Mouse (Mus musculus) monocyte, adult 2 months (primary cell): ENCODE measurements at regions not wholly inside any gene's neighbourhood (a gene's known extent, or its start where the extent isn't known, plus 50 kb on each side); places are given as distances from the start of the nearest gene placed in this dataset.

Experiments
- DNase-seq, 2 experiments: peaks; one replicate each; pipeline ENCODE4 v3.0.0; 2022; ENCODE audit warnings: low spot score in 2 of 2, low read depth in 1 of 2

DNA sequence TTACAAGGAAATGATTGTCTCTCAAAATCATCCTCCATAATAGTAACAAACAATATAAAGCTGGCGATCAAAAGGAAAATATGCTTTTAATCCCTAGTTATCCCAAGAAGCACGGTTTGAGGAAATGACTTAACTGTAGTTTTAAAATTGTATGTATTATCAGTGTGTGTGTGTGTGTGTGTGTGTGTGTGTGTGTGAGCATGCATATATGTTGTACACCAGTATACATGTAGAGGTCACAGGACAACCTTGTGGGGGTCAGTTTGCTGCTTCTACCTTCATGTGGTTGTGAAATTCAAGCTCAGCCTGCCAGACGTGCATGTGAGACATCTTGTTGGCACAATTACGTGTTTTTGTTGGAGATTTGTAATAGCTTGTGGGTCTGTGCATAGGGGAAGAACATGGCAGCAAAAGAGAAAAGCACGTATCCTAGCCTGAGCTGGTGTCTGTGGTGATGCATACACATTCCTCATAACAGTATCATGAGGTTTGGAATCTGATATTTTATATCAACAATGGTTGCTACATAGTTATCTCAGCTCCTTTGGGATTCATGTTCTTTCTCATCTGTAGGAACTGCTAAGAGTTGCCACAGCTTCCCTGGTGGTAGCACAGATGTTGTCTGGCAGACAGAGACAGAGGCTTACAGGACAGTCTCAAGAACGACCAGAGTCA is 622.4 kb downstream of the Kcnj2 start:
- DNase-seq: no peak

DNA sequence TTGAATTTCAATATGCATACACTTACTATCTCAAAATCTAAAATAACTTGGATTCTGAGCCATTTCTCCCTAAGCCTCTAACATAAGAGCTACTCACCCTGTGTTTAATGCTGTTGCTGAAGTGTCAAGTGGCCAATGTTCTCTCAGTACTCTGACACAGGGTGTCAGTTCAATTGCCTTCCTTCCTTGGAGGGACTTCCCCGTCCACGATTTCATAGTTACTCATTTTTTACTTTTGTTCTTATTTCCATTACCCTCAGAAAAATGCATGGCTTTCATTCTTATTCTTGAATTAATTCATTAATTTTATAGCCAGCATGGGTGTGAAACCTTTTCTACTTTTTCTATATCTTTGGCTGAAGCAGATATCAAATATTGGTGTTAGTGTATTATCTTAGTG is 623.9 kb downstream of the Kcnj2 start:
- DNase-seq: no peak

DNA sequence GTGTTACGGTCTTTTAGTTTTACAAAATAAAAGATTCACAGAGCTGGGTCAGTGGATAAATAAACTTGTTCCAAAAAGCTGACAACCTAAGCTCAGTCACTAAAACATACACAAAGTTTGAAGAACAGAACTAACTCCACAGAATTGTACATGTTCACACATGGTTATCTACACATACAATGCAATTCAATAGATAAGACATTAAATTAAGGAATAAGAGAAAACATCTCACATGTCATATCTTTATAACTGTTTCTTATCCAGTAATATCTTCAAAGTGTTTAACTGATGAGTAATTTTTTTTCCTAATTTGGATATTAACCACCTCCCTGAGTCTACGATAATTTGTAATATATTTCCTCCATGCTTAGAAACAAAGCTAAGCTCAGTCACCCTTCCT is 625.5 kb downstream of the Kcnj2 start:
- no peak for DNase-seq

DNA sequence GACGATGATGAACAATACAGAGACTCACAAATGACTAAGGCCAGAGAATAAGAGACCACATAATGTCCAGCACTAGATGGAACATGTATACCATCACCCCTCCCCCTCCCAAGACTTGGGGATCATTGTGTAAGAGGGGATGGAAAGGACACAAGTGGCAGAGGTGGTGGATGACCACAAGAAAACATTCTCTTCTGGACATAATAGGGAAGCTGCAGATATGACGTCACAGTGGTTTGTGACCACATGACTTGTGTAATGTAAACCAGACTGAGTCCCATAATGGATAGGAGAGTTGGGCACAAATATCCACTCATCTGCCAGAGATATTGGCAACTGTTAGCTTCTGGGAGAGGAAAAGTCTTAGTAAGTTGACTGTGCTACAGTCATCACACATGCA is 630.7 kb downstream of the Kcnj2 start:
- DNase-seq: no peak

DNA sequence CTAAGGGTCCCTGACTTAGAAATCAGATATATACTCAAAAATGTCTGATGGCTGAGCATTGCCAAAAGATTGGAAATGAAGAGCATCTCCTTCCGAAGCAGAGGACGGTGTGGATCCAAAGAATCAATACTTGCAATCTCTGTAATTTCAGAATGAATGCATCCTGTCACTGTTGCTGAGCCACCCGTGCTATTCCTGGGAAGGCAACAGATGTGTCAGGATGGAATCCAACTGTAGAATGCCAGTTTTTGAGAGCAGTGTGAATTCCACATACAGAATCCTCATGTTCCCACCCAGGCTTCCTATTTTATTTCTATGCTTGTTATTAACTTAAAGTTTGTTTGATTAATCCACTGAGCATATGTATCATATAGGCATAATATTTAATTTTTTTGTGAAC is 633.9 kb downstream of the Kcnj2 start:
- no peak for DNase-seq

DNA sequence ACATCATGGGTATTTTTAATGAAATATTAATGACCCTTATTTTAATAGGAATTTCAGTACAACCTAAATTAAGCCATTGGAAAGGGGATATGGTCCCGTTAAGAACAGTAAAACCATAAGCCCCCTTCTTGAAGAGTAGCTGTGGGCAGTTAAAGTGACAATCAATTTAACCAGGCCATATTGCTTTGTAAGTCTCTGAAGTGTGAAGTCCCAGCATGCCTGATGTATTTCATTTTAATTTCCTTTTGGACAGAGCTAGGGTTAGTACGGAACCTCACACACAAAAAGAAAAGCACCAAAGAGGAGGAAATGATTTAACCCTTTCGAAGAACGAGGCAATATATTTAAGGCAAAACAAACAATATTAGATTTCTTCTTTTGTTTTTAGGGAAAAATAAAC is 640.9 kb downstream of the Kcnj2 start:
- no peak for DNase-seq

DNA sequence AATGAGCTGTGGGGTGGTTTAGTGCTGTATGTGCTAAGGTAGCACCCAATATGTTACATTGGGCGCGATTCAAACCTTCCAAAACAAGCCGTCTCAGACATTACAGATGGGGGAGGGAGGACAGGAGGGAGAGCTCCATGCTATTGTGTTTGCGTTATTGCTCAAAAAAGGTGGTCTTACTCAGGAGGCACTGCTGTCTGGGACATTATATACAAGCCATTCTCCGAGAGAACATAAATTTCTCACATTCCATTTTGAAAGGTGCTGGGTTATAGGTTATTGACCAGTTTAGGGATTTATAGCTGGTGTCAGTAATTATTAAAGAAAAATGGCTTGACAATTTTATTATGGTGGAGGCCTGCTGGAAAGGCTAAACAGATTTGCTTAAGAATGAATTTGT is 649.4 kb downstream of the Kcnj2 start:
- no peak for DNase-seq

DNA sequence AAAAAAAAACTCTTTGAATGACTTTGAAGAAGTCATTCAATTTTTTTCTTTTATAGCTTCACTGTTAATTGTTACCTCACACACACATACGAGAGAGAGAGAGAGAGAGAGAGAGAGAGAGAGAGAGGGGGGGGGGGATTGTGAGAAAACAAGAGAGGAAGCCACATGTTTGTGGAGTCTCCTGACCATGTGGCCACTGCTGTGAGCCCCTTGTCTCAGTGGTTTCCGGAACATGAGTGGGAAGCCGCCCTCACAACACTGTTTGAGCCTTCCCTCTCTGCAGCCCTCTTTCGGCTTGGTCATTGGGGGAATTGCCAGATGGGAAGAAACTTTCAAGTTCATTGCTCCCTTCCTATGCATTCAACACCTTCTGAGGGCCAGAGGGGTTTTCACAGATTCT is 656.3 kb downstream of the Kcnj2 start:
- DNase-seq: no peak

DNA sequence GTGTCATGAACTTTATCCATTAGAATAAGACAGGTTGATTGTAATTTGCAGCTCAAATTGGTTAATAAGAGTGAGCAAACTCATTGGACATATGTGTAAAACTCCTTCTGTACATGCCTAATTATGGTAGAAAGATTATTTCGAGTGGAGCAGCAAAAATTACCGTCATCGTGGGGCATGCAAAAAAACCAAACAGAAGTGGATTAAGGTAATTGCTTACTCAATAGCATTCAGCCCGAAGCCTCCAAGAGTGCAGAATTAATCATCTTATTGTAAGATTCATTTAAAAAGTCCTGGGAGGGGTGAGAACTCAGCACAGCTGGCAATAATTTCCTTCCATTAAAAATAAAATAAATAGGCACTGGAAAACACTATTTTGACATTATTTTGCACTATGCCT is 662.2 kb downstream of the Kcnj2 start:
- DNase-seq: no peak

DNA sequence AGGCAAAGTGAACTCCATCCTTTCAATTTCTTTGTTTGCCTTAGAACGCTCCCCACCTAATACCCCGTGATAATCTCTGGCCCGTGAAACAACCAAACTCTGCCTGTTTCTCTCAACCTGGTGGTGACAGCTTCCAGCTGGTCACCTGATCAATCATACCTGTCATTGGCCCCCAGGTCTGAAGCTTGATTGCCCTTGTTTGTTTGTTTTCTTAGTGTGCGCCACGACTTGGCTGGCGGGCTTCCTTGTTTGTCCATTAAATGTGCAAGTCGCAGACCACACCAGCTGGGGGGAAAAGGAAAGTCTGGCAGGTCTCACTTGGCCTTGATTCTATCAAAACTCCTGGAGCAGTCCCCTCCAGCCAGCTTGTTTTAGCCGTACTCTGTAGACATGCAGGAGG is 666.1 kb downstream of the Kcnj2 start:
- no peak for DNase-seq

DNA sequence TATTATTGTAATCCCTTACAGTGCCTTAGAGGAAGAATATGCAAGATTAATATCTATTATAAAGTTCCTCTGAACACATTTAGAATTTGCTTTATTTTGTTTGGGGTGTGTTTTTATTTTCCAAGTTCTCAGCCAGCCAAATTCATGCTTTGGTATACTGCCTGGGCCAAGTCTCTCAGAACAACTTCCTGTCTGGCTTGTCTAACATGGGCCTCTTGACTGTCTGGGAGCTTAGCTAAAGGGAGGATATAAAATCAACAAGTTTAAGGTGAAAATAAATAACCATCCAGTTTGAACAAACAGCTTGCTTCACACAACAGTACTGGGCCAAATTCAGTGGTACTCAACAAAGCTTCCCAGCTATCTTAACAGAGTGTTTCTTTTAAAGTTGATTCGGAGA is 669.5 kb downstream of the Kcnj2 start:
- no peak for DNase-seq

DNA sequence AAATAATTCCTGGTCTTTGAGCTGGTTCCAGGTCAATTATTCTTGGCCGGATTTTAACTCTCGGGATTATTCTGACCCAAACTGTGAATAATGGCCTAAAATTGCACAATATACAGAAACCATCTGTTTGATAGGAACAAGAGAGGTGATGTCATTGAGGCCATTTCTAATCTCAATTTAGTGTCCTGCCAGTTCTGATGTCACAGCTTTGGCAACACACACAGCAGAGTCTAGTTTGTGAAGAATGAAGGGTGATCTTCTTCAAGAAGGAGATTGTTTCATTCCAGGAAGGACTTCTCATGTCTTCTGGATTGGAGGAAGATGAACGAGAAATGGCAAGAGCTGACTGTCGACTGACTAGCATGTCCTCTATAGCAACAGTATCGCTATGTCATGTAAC is 670.0 kb downstream of the Kcnj2 start:
- no peak for DNase-seq

DNA sequence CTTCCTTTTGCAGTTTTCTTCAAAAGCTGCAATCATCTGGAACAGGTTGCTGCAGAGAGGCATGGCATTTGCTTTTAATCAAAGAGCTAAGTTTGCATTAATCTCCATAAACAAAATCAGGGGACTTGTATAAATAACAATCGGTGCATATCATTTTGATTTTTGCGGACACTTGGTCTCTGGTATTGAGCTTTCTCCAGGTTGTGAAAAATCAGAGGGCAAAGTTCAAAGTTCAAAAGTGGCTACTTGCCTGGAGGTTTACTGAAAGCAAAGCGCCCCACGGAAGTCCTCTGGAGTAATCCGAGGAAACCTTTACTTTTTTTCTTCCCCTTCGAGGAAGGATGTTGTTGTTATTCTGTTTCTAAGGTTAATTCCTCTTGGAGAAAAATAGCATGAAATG is 677.4 kb downstream of the Kcnj2 start:
- no peak for DNase-seq

DNA sequence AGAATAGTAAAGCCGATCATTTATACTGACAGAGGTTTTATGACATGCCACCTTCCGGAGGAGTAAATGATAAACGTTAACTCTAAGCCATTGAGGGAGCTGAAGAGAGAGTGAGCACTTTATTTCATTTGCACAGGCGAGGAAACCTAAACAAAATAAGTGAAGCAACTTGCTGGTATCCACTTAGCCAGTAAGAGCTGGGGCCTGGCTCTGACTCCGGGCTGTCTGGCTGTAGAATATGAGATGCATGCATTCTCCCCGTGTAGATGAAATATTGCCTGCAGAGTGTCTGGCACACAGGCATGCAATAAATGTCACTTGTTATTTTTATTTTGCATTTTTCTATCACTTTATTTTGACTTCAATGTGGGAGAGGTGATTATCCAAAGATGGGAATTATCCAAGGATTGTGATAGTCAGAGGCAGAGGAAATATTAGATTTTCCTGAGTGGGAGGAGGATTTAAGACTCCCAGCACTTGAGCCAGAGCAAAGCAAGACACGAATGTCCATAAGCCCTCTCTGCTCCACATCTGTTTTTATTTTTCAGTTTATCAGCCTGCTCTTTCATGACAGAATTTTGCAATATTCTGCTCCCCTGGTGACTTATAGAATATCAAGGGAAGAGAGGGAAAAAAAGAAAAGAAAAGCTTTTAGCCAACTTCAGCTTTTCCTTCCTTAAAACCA is 681.4 kb downstream of the Kcnj2 start:
- DNase-seq: no peak

DNA sequence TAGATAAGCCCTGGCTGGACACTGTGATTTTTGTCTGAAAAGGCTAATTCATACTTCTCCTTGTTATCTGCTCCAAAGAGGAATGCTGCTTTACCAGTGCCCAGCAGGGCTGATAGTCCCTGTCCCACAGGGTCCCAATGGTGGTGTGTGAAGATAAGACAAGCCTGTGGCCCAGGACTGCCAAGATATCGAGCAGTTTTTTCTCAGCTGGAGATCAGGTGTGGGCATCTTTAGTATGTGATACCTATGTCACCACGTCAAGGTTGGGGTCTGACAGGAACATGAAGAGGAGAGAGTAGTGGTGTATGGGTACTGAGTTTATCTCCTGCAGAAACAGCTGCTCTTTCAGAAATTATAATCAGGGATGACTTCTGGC is 682.0 kb downstream of the Kcnj2 start:
- no peak for DNase-seq

DNA sequence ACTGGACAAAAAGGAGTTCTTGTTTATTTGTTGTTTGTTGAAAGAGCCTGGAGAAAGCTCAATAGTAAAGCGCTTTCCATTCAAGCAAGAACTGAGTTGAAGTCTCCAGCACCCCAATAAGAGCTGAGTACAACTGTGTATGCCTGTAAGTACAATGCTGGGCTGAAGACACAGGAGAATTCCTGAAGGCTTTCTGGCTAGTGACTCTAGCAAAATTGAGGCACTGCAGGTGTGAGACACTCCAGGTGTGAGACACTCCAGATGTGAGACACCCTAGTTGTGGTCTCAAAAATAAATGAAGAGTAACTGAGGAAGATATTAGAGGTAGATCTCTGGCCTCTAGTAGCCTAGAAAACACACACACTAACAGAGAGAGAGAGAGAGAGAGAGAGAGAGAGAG is 682.5 kb downstream of the Kcnj2 start:
- no peak for DNase-seq

DNA sequence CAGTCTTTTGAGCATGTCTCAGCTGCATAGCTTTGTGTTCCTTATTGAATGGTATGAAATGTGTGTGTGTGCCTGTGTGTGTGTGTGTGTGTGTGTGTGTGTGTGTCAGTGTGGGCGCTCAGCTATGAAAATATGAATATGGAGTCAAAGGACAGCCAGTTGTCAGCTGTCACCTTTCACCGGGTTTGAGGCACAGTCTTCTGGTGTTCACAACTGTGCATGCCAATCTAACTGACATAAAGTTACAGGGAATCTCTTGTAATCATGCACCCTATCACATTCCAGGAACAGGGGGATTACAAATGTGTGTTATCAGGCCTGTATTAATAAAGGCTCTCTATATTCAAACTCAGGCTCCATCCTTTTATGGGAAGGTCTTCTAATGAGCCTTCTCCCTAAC is 688.8 kb downstream of the Kcnj2 start:
- DNase-seq: no peak

DNA sequence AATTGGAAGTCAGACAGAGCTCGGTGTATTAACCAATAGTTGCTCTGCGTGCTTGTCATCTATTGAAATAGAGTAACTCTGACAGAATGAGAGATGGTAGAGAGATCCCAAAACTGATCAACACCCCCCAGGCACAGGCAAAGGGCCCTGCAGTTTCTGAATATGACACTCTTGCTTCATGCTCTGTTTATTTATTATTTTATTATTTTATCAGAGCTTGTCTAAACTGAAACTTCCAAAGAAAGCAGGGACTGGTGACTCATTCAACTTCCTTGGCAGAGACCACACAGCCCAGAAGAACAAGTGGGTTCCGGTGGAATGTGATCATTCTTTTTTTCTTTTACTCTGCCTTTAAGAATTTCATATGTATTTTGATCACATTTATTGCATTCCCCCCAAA is 697.1 kb downstream of the Kcnj2 start:
- DNase-seq: no peak

DNA sequence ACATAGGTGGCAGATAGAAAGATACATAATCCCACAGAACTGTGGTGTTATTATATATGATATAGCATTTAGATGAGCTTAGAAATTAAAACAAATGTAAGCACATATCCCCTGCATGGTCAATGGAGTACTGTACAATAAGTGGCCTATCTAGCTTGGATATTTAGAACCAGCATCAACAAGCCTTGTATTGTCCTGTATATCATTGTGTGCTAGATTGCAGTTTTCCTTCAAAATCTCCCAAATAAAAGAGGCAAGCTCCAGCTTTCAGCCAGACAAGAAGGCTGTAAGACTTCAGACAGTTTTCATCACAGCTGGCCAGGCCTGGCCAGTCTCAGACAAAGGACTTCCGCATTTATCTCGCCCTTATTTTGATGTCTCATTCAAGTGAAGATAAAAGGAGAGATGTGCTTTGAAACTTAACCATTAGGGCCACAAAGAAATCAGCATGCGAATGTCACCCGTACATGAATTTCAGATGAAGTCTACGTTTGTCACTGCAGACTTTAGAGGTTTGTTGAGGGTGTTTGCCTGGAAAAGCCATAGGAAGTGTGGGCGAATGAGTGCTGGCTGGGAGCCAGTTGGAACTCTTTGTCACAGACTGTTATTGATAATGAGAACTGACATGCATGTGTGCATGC is 700.5 kb downstream of the Kcnj2 start:
- no peak for DNase-seq

DNA sequence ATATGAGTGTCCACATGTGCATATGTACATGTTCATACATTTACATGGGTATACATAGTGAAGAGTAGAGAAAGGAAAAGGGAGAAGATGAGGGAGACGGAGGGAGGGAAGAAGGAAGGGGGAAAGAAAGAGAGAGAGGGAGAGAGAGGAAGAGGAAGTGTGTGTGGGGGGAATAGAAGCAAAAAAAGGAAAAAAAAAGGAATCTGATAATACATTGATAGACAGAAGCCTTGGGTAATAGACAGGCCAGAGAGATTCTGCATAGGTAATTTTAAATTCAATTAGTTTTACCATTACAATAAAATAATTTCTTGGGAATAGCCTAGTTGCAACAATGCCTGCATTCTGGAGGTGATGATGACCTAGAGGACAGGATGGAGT is 701.0 kb downstream of the Kcnj2 start:
- DNase-seq: no peak

DNA sequence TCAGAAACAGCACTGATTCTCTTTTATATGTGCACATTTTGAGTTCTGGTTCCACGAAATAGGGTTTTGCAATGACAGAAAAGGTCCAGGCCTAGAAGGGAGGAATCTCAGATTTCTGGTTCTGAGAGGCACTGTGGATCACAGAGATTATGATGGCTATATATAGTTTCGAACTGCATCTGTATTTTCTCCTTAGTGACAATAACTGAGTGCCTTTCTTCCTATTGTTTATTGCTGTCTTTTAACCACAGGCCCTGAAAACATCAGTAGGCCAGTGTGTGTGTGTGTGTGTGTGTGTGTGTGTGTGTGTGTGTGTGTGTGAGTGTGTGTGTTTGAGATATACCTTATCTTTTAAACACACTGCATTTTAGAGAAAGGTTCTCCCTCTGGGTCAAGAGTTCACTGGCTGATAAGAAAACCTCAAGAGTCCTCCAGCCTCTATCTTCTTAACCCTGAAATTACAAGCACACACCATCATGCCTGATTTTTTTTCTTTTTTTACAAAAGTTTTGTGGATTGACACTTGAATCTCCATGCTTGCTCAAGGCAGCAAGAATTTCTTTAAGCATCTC is 708.2 kb downstream of the Kcnj2 start:
- DNase-seq: no peak

DNA sequence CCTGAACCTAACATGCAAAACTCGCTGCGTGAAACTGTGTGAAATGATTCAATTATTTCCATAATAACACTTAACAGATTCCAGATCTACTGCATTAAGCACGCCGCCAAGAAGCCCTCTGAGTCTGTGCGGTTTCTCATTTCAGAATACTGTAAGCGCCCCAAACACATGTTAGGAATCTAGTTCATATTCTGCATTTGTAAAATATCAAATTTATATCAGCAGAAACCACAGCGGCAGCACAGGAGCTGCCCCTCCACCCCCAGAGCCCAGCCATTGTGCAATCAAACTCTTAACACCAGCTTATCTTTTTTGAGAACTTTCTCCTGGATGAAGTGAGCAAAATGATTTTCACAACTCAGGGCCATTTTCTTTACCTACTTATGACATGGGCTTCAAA is 715.4 kb downstream of the Kcnj2 start:
- DNase-seq: no peak
